Mouse (Mus musculus): ENCODE results near the gene Grb10. TPM values are rescaled to one million over a fixed set of nuclear protein-coding genes. Genes with fewer than 3 reads are reported as not detected.

Gene Grb10
- total RNA-seq, 2 experiments from 2014 or later: 185 to 186 TPM

- DNase-seq: peak; percentile 32
Observed at GRCm38 (mm10) chr11:11901509-11901908, 137.0 kb downstream of the Grb10 start.

DNA sequence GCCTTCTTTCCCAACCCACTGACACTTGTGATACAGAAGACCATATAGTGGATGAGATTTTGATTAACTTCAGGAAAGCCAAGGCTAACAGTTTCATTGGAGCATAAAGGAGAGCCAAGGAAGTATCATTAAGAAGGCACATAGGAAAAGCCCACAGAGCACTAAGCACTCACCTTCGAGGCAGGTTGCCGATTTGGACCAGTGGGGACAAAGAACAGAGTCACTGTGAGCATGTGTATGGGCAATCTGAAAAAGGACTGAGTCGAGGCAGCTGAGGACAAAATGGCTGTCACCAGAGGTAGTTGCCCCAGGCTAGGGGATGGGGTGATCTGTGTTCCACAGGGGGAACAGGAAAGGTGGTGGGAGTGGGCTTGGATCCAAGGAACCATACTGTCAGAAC lies 140.0 kb downstream of the Grb10 start:
- DNase-seq: no peak

- no peak for DNase-seq
Observed at GRCm38 (mm10) chr11:11897645-11898357, 140.7 kb downstream of the Grb10 start, which contains the start of gene Ddc. Gene Ddc, minus strand, starts transcription at chr11:11898144.

GRCm38 (mm10) chr11:11895479-11895878 lies 143.0 kb downstream of the Grb10 start:
- DNase-seq: no peak

GRCm38 (mm10) chr11:11893769-11894168 lies 144.7 kb downstream of the Grb10 start:
- DNase-seq: no peak

DNA sequence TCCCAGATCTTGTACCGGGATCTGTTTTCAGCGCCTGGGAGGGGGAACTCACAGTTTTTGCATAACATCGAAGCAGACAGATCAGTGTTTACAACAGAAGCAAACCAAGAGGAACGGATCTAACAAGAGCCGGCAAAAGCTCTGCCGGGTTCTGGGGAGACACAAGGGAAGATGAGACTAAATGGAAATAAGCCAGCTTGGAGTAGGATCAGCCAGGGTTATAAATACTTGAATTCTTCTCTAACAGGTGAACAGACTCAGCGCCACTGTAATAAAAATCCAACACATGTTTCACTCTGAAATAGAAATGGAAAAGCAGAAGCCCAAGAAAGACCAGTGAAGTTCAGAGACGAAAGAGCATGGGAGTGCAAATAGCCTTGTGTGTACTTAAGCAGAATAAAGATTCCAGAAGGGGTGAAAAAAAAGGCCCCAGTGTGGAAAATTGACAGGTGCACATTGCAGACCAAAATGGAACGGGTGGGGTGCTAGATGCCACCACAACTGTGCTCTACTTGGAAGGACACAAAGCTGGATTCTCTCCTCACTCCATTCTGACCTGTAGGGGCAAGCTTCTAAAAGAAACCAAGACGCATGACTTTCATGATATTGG lies 145.4 kb downstream of the Grb10 start:
- no peak for DNase-seq

GRCm38 (mm10) chr11:11891832-11892231 lies 146.7 kb downstream of the Grb10 start:
- DNase-seq: no peak

DNA sequence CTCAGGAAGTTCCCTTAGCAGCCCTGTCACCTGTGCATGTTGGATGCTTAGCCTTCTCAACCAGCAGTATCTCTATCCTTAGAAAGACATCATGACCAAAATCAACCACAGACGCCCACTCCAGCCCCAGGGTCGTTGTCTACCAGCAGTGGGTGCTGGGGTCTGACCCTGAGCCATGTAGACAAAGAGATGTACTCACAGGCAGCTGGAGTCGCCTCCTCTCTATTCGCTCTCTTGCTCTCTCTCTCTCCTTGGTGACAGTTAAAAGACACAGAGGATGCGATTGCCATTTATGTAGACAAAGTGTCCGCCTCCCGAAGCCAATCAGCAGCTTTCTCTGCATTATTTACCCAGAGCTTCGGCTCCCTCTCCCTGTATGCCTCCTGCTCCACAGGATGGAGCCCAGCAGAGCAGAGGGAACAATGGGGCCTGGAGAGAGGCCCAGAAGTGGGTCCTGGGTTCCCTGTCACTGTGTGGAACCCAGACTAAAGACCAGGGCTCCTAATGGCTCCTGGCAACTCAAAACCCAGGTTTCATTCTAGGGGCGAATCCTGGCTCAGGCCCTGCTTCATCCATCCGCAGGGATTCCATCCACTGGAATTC lies 148.2 kb downstream of the Grb10 start:
- no peak for DNase-seq

DNA sequence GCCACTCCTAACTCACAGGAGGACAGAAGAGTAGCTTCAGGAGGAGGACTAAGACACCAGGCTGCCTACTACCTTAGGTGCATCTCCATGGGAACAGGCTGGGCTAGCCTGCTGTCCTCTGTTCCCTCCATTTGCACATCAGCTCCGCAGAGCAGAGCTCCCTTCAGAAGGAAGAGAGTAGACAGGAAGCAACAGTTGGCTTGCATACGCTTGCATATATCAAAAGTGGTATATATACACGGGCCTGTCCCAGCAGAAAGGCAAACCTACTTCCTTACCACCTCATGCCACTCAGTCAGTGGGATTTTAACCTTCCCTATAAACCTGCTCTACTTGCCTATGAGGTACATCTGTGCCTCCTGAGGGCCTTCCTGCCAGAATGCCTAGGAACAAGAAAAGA lies 149.8 kb downstream of the Grb10 start:
- DNase-seq: no peak

GRCm38 (mm10) chr11:11888051-11888450 lies 150.4 kb downstream of the Grb10 start:
- DNase-seq: no peak

- DNase-seq: no peak
Observed at GRCm38 (mm10) chr11:11886403-11886998, 152.0 kb downstream of the Grb10 start.

- no peak for DNase-seq
Observed at GRCm38 (mm10) chr11:11885921-11886320, 152.6 kb downstream of the Grb10 start.

DNA sequence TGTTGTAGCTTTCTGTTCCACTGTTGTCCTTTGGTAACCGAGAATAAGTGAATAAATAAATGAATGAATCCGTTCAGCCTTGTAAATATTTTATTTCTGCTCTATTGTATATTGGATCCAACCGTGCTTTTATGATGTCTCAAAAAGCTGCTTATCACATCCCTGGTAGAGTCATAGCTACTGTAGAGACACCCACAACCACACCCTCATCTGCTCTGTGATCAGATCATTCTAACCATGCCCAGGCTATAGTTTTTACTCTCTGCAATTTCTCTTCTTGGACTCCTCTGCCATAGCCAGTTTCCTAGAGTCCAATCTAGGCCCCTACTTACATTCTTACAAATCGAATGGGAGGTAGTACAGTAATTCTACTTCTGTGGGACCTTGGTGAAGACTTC lies 153.2 kb downstream of the Grb10 start:
- no peak for DNase-seq

DNA sequence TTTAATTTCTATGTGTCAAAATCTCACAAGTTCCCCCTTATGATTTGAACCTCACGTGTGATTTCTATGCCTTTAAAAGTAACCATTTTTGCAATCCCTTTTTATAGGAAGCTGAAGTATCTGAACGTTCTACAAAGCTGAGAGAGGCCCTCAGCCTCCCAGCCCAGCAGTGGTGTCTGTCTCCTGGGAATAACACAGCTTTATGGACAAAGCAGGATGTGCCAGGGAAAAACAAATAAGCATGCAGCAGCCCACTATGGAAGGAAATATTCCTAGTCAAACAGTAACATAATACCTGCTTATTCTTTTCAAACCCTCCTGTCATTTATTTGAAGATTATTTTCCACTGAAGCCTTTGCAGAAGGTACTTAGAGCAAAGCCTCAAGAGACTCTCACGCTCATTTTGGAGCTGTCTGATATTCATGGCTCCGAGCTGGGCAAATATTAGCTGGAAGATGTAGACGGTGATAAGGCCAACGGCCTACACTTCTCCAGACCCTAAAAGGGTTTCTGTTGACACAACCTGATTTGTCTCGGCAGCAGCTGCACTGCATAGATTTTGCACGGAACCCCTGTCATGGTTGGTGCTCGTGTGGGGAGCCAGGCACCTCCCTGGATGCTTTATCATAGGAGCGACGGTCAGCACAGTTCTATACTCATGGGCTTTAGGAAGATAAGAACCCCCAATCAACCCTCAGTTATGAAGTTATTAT lies 153.8 kb downstream of the Grb10 start:
- DNase-seq: no peak

DNA sequence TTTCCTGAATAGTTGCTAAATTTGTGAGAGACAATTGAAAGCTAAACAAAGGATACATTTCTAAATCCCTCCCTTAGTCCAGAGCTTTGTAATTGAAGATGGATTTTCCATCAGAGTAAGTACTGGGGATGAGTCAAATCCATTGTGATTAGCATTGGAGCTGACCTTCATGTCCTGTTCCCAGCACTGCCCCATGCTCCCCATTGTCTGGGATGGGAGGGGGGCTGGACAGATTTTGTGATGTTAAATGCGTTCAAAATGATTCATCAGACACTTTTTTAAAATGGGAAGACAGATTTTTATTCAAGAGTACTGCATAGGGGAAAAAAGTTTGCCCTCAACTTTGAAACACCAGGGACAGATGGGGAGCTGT lies 156.7 kb downstream of the Grb10 start:
- DNase-seq: no peak

- DNase-seq: no peak
Observed at GRCm38 (mm10) chr11:11881026-11881782, 157.3 kb downstream of the Grb10 start.

Other genes starting within 250 kb of the Grb10 start
- gene Fignl1, start 229.7 kb downstream of the Grb10 start, total RNA-seq (2021): 10 to 100 TPM in 1 of 2 experiments, 1 to 10 TPM in 1; 8.9 to 12.1 TPM
- gene Ddc, start 140.5 kb downstream of the Grb10 start, total RNA-seq (2021): 10 to 100 TPM; 72.6 to 85.6 TPM

Measured in adrenal gland, postnatal 10 days (tissue).